Mouse (Mus musculus) megakaryocyte, embryonic 14.5 days (primary cell): ENCODE measurements around the gene Pomc. TPM values are rescaled to one million over a fixed set of nuclear protein-coding genes. Genes with fewer than 3 reads are reported as not detected.

ENCODE experiments used
- H3K27me3 ChIP-seq: replicated peaks from 2 replicates; pipeline ENCODE3; 2012; ENCODE audit warnings: inconsistent platforms
- H3K36me3 ChIP-seq: replicated peaks from 2 replicates; pipeline ENCODE3; 2012; ENCODE audit warnings: low read length, inconsistent platforms, mixed read lengths
- H3K4me1 ChIP-seq: 2 replicates; pipeline ENCODE4 v1.6.1; 2012; ENCODE audit warnings: inconsistent platforms
- H3K4me3 ChIP-seq: replicated peaks from 2 replicates; pipeline ENCODE3; 2012; ENCODE audit warnings: moderate library complexity, mild to moderate bottlenecking, inconsistent platforms
- H3K9me3 ChIP-seq: 2 replicates; pipeline ENCODE4 v1.6.1; 2012; ENCODE audit warnings: inconsistent platforms
- FLI1 ChIP-seq: IDR thresholded peaks from 2 replicates; pipeline ENCODE4 v1.6.1; 2012; ENCODE audit warnings: low read length, inconsistent platforms, mixed read lengths
- GATA1 ChIP-seq: IDR thresholded peaks from 3 replicates; pipeline ENCODE4 v1.6.1; 2012; ENCODE audit warnings: mixed read lengths, low read length, inconsistent platforms, borderline replicate concordance
- polyA plus RNA-seq: library from polyadenylated mRNA; stranded (reverse); fragments of >175 nt; gene quantifications from 2 replicates; pipeline ENCODE4 v1.2.3, GENCODE M21; 2012; ENCODE audit warnings: low replicate concordance; ENCODE audit not compliant: insufficient read depth

The Pomc gene
- 0.31 TPM in 1 of 2 replicates, not detected in the other for polyA plus RNA-seq

DNA sequence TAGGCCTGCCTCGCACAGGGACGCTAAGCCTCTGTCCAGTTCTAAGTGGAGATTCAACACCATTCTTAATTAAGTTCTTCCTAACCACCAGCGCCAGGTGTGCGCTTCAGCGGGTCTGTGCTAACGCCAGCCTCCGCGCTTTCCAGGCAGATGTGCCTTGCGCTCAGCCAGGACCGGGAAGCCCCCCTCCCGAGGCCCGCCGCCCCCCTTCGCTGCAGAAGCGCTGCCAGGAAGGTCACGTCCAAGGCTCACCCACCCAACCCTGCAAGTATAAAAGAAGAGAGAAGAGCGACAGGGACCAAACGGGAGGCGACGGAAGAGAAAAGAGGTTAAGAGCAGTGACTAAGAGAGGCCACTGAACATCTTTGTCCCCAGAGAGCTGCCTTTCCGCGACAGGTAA, at the start of gene Pomc:
Pomc (plus strand) TSS at position 301 of the 400 bp plus-strand sequence.
- peaks cover 34% of the 10 kb centered on the region for H3K27me3 ChIP-seq
- 0 out of 2 replicates have a peak, but pooled peaks cover 2% of the 10 kb centered on the region for H3K9me3 ChIP-seq
- peaks cover 2% of the 10 kb centered on the region for H3K4me1 ChIP-seq
- no peaks in the 10 kb centered on the region for H3K36me3 ChIP-seq
- TF ChIP-seq FLI1 = no peak
- no peak for TF ChIP-seq GATA1
- no peak within 1 kb of the TSS for H3K4me3 ChIP-seq

DNA sequence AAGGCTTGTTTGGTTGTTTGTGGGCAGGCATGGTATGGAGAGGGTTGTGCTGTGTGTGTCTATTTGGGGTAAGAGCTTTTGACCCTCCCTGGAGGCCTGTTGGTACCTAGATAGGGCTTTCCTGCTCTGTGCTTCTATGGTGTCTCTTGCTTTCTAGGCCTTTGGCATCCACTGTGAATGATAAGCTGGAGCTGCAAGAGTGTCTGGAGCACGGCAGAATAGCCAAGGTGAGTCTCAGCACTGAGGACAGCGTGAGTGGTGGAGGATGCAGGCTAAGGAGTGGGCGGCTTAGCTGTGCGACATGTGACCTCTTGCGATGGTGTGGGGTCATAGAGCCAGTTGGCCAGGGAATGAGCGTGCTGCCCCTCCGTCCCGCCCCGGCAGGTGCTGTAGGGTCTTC, 49.3 kb upstream of the Pomc start:
- Histone ChIP-seq H3K27me3 (no peaks in the 10 kb centered on the region), H3K36me3 (peaks cover 90% of the 10 kb centered on the region), H3K9me3 (no peaks in the 10 kb centered on the region), H3K4me3 (peak overlapping the region; percentile 35), H3K4me1 (peaks cover 13% of the 10 kb centered on the region)
- TF ChIP-seq FLI1 = no peak
- TF ChIP-seq GATA1 = no peak

DNA sequence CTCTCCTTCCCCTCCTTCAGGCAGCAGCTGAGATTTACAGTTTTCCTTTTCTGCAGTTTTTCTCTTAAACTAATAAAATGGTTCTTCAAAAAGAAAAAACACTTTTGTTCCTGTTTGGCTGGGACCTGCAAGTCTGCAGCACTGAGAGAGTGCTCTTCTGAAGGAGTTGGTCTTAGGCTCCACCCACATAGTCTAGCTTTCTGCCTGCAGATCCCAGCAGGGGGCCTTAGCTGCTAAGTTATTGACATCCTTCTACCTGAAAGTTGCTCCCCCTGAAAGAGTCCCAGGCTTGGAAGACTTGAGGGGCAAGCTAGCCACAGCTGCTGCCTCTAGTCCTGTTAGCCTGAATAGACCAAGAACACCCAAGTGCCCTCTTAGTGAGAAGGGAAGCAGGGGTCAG, 48.4 kb upstream of the Pomc start:
- TF ChIP-seq GATA1 (no peak), FLI1 (no peak)

DNA sequence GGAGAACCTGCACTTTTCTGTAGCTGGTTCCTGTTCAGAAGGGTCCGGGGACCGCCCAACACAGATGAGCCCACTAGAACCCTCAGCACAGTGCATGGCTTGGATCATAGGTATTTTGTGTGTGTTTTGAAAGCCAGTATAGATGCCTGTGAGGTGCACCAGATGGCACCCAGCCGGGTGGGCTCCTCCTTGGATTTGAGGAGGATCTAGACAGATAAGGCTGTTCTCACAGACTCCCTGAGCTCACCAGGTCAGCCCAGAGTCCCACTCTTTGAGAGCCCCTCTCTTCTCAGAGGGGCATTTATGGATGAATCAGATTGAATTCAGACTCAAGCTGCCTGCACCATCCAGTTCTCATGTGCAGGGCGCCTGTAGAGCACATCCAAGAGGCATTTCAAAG, 47.7 kb upstream of the Pomc start:
- no peak for TF ChIP-seq GATA1
- TF ChIP-seq FLI1 = no peak
- H3K36me3 ChIP-seq = peaks cover 94% of the 10 kb centered on the region
- H3K27me3 ChIP-seq = no peaks in the 10 kb centered on the region
- no peak overlapping the region for H3K4me3 ChIP-seq
- H3K4me1 ChIP-seq = peaks cover 11% of the 10 kb centered on the region
- no peaks in the 10 kb centered on the region for H3K9me3 ChIP-seq

More for the DNA sequence above, 48.4 kb upstream of the Pomc start:
- Histone ChIP-seq H3K9me3 (no peaks in the 10 kb centered on the region), H3K27me3 (no peaks in the 10 kb centered on the region), H3K4me1 (peaks cover 14% of the 10 kb centered on the region), H3K4me3 (no peak overlapping the region), H3K36me3 (peaks cover 94% of the 10 kb centered on the region)

DNA sequence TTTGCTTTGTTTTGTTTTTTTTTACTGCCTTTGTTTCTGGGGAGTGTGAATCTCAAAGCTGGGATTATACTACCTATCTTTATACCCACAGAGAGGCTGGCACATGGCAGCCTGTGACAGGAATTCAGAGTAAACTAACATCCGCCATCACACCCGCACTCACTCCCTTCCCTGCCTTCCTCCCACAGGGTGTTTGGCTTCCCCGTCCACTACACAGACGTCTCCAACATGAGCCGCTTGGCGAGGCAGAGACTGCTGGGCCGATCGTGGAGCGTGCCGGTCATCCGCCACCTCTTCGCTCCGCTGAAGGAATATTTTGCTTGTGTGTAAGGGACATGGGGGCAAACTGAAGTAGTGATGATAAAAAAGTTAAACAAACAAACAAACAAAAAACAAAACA, 47.3 kb upstream of the Pomc start:
- Histone ChIP-seq H3K9me3 (no peaks in the 10 kb centered on the region), H3K4me1 (peaks cover 11% of the 10 kb centered on the region), H3K4me3 (no peak overlapping the region), H3K27me3 (no peaks in the 10 kb centered on the region), H3K36me3 (peaks cover 94% of the 10 kb centered on the region)
- TF ChIP-seq FLI1 (no peak), GATA1 (no peak)

DNA sequence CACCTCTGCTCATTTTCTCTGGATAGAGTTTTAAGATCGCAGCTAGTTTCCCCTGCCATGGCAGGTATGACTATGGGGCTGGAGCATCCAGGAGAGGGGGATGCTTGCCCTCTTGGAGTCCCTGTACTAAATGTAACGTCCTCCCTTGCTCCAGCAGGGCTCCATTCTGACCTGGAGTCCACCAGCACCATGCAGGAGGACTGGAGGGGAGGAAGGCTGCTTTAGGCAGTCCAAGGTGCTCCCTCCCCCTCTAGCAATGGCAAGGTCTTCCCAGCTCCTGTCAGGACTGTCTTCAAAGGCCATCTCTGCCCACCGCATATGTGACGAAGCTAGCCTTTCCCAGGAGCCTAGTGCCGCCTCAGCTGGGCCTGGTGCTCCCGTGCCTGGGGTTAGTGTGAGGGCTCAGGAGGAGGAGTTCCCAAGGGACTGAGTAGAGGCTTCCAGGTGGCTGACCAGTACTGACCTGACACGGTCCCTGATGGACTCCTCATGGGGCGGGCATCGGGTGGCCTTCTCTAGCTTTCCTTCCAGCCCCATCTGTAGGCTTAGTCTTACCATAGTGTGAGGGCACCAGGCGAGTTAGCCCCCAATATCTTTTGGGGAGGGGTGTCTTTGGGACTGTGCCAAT, 44.2 kb upstream of the Pomc start:
- H3K36me3 ChIP-seq = peaks cover 91% of the 10 kb centered on the region
- H3K9me3 ChIP-seq = no peaks in the 10 kb centered on the region
- no peaks in the 10 kb centered on the region for H3K27me3 ChIP-seq
- no peak overlapping the region for H3K4me3 ChIP-seq
- TF ChIP-seq FLI1 (no peak), GATA1 (no peak)
- H3K4me1 ChIP-seq = peaks cover 11% of the 10 kb centered on the region

DNA sequence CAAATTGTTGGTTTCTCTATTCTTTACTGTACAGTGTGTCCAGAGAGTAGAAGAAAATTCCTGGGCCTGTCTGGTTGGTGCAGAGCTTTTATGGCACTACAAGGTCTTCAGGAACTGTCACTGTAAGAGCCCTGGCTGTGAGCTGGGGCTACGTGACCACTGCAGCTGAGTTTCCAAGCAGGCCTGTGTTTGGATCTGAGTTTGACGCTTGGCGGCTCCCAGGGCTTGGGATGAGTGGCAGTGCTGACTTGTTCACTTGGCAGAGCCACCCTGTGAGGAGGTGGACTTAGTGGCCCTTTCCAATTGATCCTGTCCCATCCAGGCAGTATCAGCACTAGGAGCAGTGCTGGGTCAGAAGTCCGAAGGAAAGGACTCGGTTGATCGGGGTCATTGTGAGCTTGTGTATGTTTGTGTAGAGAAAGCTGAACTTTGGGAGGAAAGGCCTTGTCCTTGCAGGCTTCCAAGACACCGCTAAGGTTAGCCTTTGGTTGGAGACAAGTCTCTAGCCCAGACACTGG, 42.9 kb upstream of the Pomc start:
- Histone ChIP-seq H3K4me1 (peaks cover 6% of the 10 kb centered on the region; the same call in 1 of the 2 replicates), H3K36me3 (peaks cover 78% of the 10 kb centered on the region), H3K9me3 (no peaks in the 10 kb centered on the region), H3K27me3 (no peaks in the 10 kb centered on the region), H3K4me3 (no peak overlapping the region)
- TF ChIP-seq GATA1 (no peak), FLI1 (no peak)

DNA sequence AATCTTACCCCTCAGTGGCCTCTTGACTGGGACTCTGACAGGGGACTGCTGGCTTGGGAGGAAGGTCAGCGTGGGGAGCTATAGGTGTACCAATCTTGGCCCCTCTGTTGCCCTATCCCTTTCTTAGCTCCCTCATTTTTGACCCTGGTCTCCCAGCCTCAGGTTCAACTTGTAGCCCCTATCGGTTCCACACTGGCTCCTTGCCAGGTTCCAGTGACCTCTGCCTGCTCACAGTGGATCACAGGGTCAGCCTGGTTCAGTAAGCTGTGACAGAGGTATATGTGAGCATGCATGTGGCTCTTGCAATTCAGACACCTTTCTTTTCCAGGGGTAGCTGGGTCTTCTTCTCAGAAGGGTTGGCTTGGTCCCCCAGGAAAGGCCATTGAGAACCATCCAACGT, 38.9 kb upstream of the Pomc start:
- Histone ChIP-seq H3K9me3 (no peaks in the 10 kb centered on the region), H3K27me3 (peaks cover 4% of the 10 kb centered on the region), H3K4me1 (peaks cover 16% of the 10 kb centered on the region), H3K36me3 (peaks cover 38% of the 10 kb centered on the region), H3K4me3 (no peak overlapping the region)
- TF ChIP-seq GATA1 (no peak), FLI1 (no peak)

DNA sequence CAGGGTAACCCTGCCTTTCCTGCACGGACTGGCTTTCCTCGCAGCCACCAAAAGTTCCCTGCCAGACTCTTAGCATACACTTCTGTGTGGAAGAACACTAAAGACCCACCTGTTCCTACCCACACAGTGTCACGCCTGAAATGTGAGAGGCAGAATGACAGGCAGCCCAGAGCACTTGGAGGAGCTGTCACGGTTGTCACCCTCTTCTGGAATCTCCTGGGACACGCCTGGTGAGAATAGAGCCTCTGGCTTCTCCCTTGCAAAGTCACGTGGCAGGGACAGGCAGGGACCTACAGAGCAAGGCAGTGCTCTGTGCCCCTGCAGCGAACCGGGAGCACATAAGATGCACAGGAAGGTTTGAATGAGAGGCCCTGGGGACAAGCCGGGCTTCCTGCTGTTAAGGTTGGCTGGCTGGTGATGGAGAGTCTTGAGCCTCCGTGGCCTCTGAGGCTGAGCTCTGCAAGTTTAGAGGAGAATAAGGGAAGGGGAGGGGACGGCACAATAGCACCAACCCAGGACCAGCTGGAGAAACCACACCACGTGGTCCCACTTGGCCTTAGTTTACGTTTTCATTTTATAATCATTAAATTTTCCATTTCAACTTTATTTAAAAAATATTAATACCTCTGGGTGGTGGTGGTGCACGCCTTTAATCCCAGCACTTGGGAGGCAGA, 36.9 kb upstream of the Pomc start:
- H3K9me3 ChIP-seq = no peaks in the 10 kb centered on the region
- no peak for TF ChIP-seq GATA1
- TF ChIP-seq FLI1 = no peak
- H3K36me3 ChIP-seq = peaks cover 20% of the 10 kb centered on the region
- H3K4me3 ChIP-seq = no peak overlapping the region
- H3K27me3 ChIP-seq = peaks cover 11% of the 10 kb centered on the region
- peaks cover 22% of the 10 kb centered on the region for H3K4me1 ChIP-seq

DNA sequence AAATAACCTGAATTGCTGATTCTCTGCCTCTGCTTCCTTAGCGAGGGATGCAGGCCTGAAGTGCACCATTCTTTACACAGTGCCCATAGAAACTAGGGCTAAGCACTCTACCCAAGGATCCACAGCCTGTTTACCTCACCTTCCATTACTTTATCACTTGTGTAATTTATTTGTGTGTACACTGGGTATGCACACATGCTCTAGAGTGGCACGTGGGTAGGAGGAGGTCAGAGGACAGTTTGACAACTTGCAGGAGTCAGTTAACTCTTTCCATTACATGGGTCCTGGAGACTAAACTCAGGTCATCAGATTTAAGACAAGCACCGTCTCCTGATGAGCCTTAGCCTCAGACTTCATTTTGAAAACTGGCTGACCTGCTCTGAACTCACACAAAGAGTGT, 36.2 kb upstream of the Pomc start:
- peaks cover 13% of the 10 kb centered on the region for H3K27me3 ChIP-seq
- H3K9me3 ChIP-seq = no peaks in the 10 kb centered on the region
- H3K4me1 ChIP-seq = peaks cover 22% of the 10 kb centered on the region
- TF ChIP-seq GATA1 (no peak), FLI1 (no peak)
- H3K4me3 ChIP-seq = no peak overlapping the region
- H3K36me3 ChIP-seq = peaks cover 14% of the 10 kb centered on the region
